Mouse (Mus musculus): ENCODE measurements around the gene Selenbp2. TPM values are rescaled to one million over a fixed set of nuclear protein-coding genes. Genes with fewer than 3 reads are reported as not detected.
"Not testable (repeated sequence)": the region's sequence is repeated elsewhere in the genome, so short reads cannot be mapped to it uniquely, and the experiment has no call there.

Gene Selenbp2
- polyA plus RNA-seq (2015; fragmentation: Nextera tagmentation; extraction: Ambion mirVana), result 1.1 and 1.6 TPM in 2 replicates

DNA sequence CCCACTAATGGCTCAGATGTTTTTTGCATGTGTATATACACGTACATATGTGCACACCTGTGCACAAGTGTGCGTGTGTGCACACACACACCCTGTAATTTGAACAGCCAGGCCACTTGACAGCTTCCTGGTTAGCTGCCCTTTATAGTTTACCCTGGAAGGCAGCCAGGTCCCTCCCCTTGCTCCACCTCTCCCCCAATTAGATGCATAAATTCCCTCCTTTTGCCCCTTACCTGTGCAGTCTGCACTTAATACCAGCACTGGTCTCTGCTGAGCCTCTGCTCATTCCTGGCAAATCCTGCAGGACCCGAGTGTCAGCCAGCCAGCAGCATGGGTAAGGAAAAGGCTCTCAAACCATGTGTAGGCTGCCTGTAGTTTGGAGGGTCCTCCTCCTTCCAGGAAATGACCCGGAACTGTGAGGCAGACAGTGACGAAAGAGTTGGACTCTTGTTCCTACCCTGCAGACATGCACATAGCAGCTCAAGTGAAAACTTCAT lies at the start of gene Selenbp2:
Gene Selenbp2 (plus strand): TSS at position 228 of the 497 bp plus-strand sequence.
- H3K4me1 ChIP-seq, result peaks cover 13% of the 10 kb centered on the region
- H3K9ac ChIP-seq, result 0 out of 2 replicates have a peak within 1 kb of the TSS, but pooled peaks have one; percentile 27
- H3K9me3 ChIP-seq, result no peaks in the 10 kb centered on the region
- H3K4me3 ChIP-seq, result no peak within 1 kb of the TSS
- no peak within 1 kb of the TSS for H3K4me2 ChIP-seq
- no peaks in the 10 kb centered on the region for H3K27me3 ChIP-seq
- H3K36me3 ChIP-seq, result no peaks in the 10 kb centered on the region
- 47% methylated on average over 5 of the region's 5 CpGs for WGBS
- no peak within 1 kb of the TSS for H3K27ac ChIP-seq
- no peak for ATAC-seq (ENCODE audit: insufficient number of reproducible peaks, insufficient read depth, low FRiP score, low TSS enrichment, low read depth)

DNA sequence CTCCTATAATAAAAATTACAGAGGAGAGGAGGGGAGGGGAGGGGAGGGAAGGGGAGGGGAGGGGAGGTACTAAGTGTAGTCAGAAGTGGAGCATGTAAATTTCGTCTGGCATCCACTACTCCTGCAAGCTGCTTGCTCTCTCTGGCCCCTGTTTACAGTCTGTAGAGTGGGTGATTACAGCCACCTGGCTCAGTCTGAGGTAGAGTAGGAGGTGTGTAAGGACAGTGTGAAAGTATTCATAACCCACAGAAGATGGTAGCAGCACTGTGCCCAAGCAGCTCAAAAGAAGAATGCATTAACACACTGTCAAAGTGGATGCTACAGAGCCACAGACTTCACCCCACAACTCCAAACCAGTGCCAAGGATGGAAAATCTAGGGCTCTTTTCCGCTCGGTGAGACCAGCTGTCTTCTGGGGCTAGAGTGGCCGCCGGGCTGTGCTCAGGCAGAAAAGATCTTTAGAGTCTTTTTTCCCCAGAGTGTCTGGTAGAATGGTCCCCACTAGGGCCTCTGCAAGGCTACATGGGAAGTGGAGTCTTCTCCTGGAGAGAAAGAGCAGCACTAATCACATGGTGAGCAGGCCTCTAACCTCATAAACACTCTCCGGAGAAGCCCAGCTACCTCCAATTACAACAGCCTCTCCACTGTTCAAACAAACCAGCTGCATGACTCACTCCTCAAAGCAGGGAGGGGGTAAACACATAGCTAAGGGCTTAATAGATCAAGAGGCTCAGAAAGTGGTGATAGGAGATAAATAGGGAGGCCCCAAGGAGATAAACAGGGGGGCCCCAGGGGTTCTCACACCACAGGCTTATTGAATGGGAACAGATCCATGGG lies 44.4 kb upstream of the Selenbp2 start:
- Histone ChIP-seq H3K4me3 (no peak overlapping the region), H3K4me2 (no peak overlapping the region), H3K4me1 (peaks cover 15% of the 10 kb centered on the region), H3K9ac (no peak overlapping the region), H3K9me3 (no peaks in the 10 kb centered on the region), H3K27me3 (no peaks in the 10 kb centered on the region), H3K27ac (peak overlapping the region; percentile 58; the same call in 1 of the 2 replicates), H3K36me3 (no peaks in the 10 kb centered on the region)
- 0 out of 2 replicates have a peak, but pooled peaks have one; percentile 15 for ATAC-seq (ENCODE audit: insufficient number of reproducible peaks, insufficient read depth, low FRiP score, low TSS enrichment, low read depth)
- 43% methylated on average over 6 of the region's 6 CpGs for WGBS

DNA sequence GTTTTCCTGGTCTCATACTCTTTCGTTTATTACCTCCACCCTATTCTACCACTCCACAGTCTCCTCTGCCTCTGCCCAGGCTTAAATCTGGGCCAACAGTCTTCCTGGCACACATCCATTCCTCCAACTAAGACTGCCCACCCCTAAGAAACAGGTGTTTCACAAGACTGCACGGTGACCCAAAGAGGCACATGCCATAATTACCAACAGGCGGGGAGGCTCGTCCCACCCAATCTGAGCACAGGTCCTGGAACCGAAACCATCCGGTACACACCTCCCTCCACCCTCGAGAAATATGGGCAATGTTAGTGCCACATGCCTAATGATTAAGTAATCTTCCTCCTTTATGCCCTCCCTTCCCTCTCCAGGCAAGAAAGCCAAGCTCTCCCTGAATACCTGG lies 42.9 kb upstream of the Selenbp2 start:
- H3K27me3 ChIP-seq, result no peaks in the 10 kb centered on the region
- peaks cover 15% of the 10 kb centered on the region for H3K4me1 ChIP-seq
- ATAC-seq (ENCODE audit: insufficient number of reproducible peaks, insufficient read depth, low FRiP score, low TSS enrichment, low read depth), result no peak
- H3K27ac ChIP-seq, result no peak overlapping the region
- no peaks in the 10 kb centered on the region for H3K36me3 ChIP-seq
- no peak overlapping the region for H3K9ac ChIP-seq
- 58% methylated on average over 7 of the region's 7 CpGs for WGBS
- H3K9me3 ChIP-seq, result no peaks in the 10 kb centered on the region
- no peak overlapping the region for H3K4me2 ChIP-seq
- H3K4me3 ChIP-seq, result no peak overlapping the region

DNA sequence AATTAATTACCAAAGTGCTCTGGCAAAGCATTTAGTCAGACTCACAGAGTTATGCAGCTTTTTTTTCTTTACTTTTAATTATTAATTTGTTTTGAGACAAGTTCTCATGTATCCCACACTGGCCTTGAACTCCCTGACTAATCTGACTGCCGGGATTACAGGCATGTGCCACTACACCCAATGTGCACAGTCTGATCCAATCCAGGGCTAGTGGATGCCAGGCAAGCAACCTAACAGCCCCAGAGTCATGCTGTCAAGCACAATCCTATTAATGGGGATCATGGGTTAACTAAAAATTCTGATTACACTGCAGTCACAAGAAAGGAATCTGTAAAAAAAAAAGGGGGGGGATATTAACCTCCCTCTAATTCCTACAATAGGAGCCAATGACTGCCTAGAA lies 39.4 kb upstream of the Selenbp2 start:
- H3K27me3 ChIP-seq; H3K9me3 ChIP-seq; H3K4me2 ChIP-seq; H3K9ac ChIP-seq; H3K36me3 ChIP-seq; H3K27ac ChIP-seq; H3K4me3 ChIP-seq; ATAC-seq (ENCODE audit: insufficient number of reproducible peaks, insufficient read depth, low FRiP score, low TSS enrichment, low read depth): not testable (repeated sequence)
- peaks cover 19% of the 10 kb centered on the region for H3K4me1 ChIP-seq
- WGBS, result 49% methylated on average over 1 of the region's 1 CpGs

DNA sequence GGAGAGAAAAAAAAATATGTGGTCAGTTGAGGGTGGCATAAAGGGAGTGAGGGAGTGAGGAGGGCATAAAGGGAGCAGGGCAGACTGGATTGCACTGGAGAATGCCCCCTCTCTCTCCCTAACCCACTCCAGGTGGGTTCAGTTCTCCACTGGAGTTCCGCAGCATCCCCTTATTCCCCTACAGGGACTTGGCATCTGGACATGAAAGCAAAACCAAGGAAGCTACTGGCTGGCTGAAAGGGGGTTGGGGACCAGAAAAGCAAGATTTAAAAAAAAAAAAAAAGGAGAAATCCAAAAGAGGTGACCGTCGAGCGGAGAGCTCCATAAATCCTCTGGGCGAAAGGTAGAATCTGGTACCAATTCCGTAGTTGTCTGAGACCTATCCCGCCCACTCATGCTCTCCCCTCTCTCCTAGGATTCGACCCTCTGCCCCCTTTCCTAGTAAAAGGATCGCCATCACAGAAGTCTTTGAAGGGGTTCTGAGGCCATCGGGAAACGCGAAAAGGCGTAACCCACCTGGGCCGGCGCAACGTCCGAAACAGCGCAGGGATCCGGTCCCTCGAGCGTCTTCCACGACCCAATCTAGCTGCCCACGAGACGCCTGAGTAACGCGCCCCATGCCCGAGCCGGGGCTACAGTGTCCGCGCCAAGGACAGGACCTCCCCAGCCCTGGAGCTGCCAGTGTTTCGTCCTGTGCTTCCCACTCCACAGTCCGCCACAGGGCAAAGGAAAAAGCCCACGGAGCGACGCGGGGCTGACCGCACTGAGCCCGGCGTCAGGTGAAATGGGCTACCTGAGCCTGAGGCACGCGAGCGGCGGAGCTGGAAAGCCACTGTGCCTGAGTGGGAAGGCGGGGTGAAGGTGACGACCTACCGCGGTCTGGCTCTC lies 35.3 kb upstream of the Selenbp2 start:
- H3K9ac ChIP-seq, result peak overlapping the region; percentile 59
- H3K27me3 ChIP-seq, H3K36me3 ChIP-seq, H3K9me3 ChIP-seq, H3K27ac ChIP-seq, H3K4me1 ChIP-seq: not testable (repeated sequence)
- H3K4me2 ChIP-seq, result peak overlapping the region; percentile 67
- WGBS, result 2% methylated on average over 23 of the region's 47 CpGs
- peak; percentile 27; the same call in 1 of the 2 replicates for ATAC-seq (ENCODE audit: insufficient number of reproducible peaks, insufficient read depth, low FRiP score, low TSS enrichment, low read depth)
- peak overlapping the region; percentile 45 for H3K4me3 ChIP-seq

DNA sequence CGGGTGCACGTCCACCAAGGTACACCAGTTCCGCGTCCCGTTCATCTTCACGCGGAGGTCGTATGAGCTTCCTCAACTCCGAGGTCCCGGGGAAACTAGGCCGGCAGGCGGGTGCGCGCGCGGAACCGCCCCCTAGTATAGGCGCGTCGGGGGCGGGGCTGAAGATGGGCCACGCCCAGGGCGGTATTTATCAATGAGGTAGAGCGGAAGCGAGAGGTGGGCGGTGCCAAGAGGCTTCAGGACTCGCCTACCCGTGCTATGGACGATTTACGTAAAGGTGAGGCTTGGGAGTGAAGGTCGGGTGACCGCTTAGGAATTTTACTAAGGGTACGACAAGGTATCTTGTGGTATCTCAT lies 34.6 kb upstream of the Selenbp2 start, which contains the start of gene Tuft1:
Gene Tuft1 (minus strand): TSS at position 133 of the 356 bp plus-strand sequence.
- Histone ChIP-seq H3K4me3 (peak within 1 kb of the TSS; percentile 45), H3K9ac (peak within 1 kb of the TSS; percentile 59), H3K4me2 (peak within 1 kb of the TSS; percentile 67)
- not testable (repeated sequence) for H3K36me3 ChIP-seq, H3K27me3 ChIP-seq, H3K9me3 ChIP-seq, H3K4me1 ChIP-seq, H3K27ac ChIP-seq
- 0% methylated on average over 19 of the region's 33 CpGs for WGBS
- peak; percentile 87 for ATAC-seq (ENCODE audit: insufficient number of reproducible peaks, insufficient read depth, low FRiP score, low TSS enrichment, low read depth)

DNA sequence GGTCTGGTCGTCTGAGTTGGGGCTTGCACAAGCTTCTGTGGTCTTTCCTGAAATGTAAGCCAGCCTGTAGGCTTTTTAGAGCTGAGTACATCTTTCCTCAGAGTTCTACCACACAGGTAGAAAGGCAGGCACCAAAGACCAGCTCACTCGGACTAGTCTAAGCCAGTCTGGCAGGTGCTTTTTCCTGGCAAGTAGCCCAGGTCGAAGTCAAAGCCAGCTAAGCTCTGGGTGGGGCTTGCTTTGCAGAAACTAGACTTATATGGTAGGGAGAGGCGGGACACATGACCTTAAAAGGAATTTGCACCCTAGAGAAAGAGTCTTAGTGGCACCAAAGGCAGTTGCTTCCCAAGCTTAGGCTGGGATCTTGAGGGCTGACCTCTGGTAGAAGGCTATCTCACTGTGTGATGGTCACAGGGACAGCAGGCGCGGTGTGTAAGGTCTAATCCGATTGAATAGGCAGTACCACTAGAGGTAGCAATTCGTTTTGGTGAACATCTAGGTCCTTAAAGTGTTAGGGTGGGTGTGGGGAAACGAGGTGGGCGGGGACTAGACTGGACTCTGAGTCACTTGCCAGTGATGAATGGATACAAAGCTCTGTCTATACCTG lies 34.1 kb upstream of the Selenbp2 start:
- not testable (repeated sequence) for H3K36me3 ChIP-seq, H3K27ac ChIP-seq, H3K9me3 ChIP-seq, H3K4me3 ChIP-seq, H3K4me1 ChIP-seq, H3K27me3 ChIP-seq, H3K9ac ChIP-seq
- 21% methylated on average over 8 of the region's 10 CpGs for WGBS
- peak overlapping the region; percentile 37 for H3K4me2 ChIP-seq
- peak; percentile 64 for ATAC-seq (ENCODE audit: insufficient number of reproducible peaks, insufficient read depth, low FRiP score, low TSS enrichment, low read depth)

DNA sequence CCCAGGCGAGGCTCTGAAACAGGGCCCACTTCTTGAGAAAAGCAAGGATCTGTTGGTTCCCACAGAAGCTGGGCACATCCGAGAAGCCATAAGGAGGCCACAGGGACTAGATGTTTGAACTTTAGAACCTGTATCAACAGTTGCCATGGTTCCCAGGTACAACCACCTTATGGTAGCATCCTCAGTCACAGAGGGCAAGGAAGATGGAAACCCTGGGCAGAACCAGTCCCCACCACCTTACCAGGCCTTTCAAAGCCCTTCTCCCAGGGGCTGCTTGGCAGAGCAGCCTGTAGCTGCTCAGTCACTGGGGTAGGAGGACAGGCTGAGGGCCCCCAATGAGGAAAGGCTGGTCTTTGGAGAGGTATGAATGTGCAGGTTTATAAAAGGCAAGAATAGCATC lies 32.5 kb upstream of the Selenbp2 start:
- not testable (repeated sequence) for H3K27ac ChIP-seq; H3K4me1 ChIP-seq; H3K9me3 ChIP-seq; H3K36me3 ChIP-seq; H3K9ac ChIP-seq; H3K4me2 ChIP-seq; H3K4me3 ChIP-seq; ATAC-seq (ENCODE audit: insufficient number of reproducible peaks, insufficient read depth, low FRiP score, low TSS enrichment, low read depth); H3K27me3 ChIP-seq
- WGBS, result 94% methylated on average over 2 of the region's 2 CpGs

DNA sequence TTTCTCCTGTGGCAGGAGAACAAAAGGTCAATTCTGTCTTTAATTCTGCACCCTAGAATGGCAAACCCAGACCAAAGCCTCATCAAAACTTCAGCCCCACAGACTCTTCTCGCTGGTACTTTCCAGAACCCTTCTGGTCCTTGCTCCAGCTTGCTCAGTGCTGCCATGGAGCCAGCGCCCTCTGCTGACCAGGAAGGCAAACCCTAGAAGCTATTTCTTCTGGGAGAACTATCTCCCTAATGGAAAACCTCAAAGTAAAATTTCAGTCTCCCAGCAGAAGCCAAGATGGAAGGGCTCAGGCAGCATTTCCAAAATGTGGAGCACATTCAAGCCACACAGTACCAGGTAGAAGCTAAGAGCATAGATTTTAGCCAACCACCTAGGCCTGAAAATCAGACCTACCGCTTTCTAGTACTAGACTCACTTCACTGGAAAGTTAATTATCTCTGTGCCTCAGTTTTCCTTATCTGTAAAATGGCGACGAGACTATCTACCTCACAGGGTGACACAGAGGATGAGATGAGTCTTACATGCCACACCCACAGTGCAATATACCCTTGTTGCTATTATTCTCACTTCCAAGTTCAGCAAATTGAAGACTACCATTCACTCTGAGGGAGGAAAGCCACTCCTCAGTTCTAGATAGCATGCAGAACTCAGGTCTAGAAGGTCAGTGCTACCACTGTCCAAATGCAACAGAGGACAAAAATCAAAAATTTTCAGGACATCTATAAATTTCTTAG lies 28.1 kb upstream of the Selenbp2 start:
- not testable (repeated sequence) for H3K4me2 ChIP-seq; ATAC-seq (ENCODE audit: insufficient number of reproducible peaks, insufficient read depth, low FRiP score, low TSS enrichment, low read depth); H3K4me1 ChIP-seq; H3K4me3 ChIP-seq; H3K9me3 ChIP-seq; H3K36me3 ChIP-seq; H3K27me3 ChIP-seq; H3K27ac ChIP-seq; H3K9ac ChIP-seq
- WGBS, result 73% methylated on average over 4 of the region's 5 CpGs

DNA sequence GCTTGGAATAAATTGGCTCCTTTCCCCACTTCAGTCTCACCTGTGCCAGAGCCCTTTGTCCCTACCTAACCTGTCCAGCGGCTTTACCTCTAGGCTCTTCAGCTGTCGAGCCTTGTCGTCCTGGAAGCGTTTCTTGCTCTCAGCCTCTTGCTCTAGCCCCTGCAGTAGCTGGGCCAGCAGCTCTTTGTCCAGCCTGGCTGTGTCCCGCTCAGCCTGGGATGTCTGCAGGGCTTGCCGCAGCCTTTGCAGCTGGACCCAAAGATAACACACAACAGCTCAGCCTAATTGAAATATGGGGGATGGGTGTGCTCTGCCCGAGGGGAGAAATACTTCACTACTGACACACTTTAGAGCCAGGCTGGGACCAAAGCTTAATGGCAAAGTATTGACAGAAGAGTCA lies 27.5 kb upstream of the Selenbp2 start:
- not testable (repeated sequence) for H3K36me3 ChIP-seq; H3K4me2 ChIP-seq; H3K27ac ChIP-seq; H3K27me3 ChIP-seq; H3K4me1 ChIP-seq; H3K4me3 ChIP-seq; H3K9ac ChIP-seq; H3K9me3 ChIP-seq; ATAC-seq (ENCODE audit: insufficient number of reproducible peaks, insufficient read depth, low FRiP score, low TSS enrichment, low read depth)
- 15% methylated on average over 7 of the region's 7 CpGs for WGBS

DNA sequence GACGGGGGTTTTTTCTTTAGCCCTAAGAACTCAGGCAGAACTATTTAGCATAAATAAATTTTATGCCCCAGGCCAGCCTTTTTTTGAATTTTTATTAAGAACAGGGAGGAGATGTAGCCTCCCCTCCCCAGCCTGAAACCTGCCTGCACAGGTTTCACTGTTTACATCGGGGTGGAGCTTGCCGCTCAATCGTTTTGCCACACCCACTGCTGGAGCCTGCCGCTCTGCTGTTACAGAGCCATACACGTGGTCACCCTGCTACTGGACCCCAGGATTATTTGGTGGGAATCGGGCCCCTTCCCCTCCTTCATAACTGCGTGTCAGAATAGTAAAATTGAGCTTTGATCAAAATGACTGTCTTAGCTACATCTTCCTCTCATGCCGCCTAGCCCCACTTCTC lies 18.3 kb upstream of the Selenbp2 start:
- not testable (repeated sequence) for H3K9me3 ChIP-seq; H3K9ac ChIP-seq; H3K27ac ChIP-seq; H3K36me3 ChIP-seq; H3K4me2 ChIP-seq; H3K27me3 ChIP-seq; ATAC-seq (ENCODE audit: insufficient number of reproducible peaks, insufficient read depth, low FRiP score, low TSS enrichment, low read depth); H3K4me1 ChIP-seq; H3K4me3 ChIP-seq
- 72% methylated on average over 9 of the region's 9 CpGs for whole genome bisulfite sequencing

All from embryonic facial prominence, embryonic 13.5 days (tissue).